1 mouse cellular context compared by ENCODE assay signal in the genomic region with DNA sequence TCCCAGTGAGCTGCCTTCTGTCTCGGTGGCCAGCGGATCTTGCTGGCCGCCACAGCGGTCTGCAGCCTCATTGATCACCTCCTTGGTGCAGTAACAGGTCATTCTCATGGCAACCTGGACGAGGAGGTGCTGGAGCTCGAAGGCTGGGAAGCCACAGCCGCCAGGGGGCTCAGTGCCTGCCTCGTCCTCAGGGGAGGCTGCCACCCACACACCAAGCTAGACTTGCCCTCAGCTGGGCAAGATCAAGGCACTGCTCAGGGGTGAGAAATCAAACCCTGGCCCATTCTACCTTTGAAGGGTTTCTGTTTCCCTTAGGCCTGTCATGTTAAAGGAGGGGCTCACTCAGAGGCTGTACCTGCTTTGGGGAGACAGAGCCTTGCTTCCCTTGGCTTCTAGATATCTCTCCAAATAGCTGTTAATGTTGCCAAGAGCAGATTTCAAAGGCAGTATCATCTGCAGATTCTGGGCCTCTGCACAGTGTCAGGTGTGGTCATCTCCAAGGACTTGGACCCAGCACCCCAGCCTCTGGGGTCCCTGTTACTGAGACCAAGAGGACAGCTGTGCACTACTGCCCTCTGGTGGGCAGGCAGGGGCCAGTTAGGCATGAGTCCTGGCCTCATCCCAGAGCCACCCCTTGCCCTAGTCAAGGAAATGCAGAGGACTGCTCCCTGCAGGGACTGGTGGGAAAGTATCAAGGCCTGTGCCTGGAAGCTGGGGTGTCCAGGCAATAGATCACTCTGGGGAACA.
TF ChIP-seq lines count a peak whose summit lies in the region.

No protein-coding gene starts in this region.

TF ChIP-seq in CH12.LX, 34 proteins besides CTCF, POLR2A, EP300 and RAD21:
- TF ChIP-seq TCF12 (IDR thresholded peaks at IDR 0.05; ENCODE audit: low read depth, low read length) = no peak; the same call in 1 of the 2 replicates
- 0 out of 2 replicates have a peak, but pooled peaks have one; percentile 5 for TF ChIP-seq IRF4 (IDR thresholded peaks at IDR 0.05; ENCODE audit: low read depth, low read length)
- no peak for TF ChIP-seq UBTF (IDR thresholded peaks at IDR 0.05; ENCODE audit: low read depth, low read length)
- TF ChIP-seq ZC3H11A (IDR thresholded peaks at IDR 0.05; ENCODE audit: low read depth, low read length) = peak; percentile 62; the same call in 1 of the 2 replicates
- peak; percentile 88 for TF ChIP-seq SMC3 (IDR thresholded peaks at IDR 0.05; ENCODE audit: low read depth, low read length)
